Mouse (Mus musculus): ENCODE measurements around the gene Olfr657. TPM values are rescaled to one million over a fixed set of nuclear protein-coding genes. Genes with fewer than 3 reads are reported as not detected.

The Olfr657 gene
- not detected in 2 replicates for polyA plus RNA-seq (2012; rRNA removed)

GRCm38 (mm10) chr7:104624494-104624893, at the start of gene Olfr657:
Gene Olfr657 (plus strand): TSS chr7:104624794.

GRCm38 (mm10) chr7:104577014-104577413, 47.6 kb upstream of the Olfr657 start, which contains the start of gene Olfr653:
Gene Olfr653 (plus strand): TSS chr7:104577314.

DNA sequence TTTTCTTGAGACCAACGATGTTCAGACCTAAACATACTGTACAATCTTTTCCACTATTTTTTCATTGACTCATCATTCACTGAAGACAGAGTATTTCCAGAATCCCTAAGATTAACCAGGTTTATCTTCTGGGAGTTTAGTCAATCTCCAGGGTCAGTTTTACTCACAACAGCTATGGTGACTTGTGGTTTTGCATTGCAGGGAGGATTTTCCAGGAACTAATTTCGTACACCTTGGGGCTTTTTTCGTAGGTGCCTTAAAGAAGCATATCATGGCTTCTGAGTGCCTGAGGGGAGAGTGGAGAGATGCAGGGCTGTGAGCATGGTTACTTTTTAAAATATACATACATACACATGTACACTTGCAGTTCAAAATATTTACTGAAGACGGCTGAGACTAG, 37.9 kb upstream of the Olfr657 start, which contains the start of gene Olfr654:
TSS of gene Olfr654 (plus strand) at position 301 of the 400 bp plus-strand sequence.

DNA sequence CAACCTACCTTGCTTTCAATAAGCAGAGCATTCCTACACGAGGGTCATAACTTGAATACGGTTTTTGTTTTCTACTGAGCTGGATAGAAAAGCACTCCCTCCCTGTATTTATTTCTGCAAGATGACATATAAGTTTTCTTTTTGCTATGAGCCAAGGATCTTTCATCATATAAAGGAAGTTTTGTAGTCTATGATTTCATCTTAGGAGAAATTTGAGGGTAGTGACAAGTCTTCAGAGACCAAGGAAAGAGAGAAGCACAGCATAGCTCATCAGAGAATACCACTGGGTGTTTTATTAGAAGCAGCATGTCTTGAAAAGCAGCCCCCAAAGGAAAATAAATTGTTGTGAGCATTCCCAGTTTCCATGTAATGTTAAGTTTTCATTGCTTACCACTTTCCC, 22.9 kb upstream of the Olfr657 start, which contains the start of gene Olfr655:
TSS of gene Olfr655 (minus strand) at position 101 of the 400 bp plus-strand sequence.

GRCm38 (mm10) chr7:104613655-104614054, 10.9 kb upstream of the Olfr657 start, which contains the start of gene Olfr656:
Gene Olfr656 (plus strand): TSS chr7:104613955.

DNA sequence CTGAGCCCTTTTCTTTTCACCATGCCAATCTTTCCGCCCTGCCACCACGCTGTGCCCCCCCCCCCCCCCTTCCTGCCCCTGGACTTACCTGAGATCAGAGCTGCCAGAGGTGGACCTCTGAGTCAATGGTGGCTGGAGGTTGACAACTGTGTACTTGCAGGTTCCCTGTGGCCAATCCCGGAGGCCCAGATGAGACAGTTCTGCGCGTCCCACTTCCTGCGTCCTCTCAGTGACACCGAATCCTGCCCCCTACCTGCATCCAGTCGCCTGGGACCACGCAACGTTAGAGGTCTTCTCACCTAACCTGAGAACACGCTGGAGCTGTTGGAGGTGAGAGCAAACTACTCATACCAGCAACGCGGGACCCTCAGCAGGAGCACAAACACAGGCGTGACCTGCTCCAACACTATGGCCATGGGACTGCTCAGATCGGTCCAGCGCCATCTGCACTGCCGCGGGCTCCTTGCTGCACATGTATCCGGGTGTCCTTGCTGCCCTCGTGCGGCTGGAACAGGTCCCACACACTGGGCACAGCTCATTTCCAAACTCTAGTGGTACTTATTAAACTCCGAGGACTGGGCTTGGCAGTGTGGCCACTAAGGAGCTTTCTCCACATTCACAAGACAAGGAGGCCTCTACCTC, 22.4 kb downstream of the Olfr657 start, which contains the start of gene Olfr658:
TSS of gene Olfr658 (minus strand) at position 465 of the 642 bp plus-strand sequence.

DNA sequence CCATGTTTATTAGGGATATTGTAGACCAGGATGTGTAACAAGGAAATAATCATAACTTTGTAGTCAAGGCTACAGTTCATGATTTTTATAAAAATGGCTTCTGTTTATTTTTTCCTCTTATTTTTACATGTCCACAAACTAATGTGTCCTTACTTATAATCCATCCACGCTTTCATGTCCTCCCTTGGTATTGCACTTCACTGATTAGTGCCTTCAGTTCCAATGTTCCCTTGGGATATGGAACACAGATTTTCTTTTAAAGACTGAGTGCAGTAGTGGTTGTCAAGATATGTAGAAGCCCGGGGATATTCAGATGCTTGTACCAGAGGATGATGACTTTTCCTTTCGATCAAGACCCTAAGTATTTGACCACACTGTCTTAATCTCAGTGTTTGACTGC, 41.9 kb downstream of the Olfr657 start, which contains the start of gene Olfr659:
TSS of gene Olfr659 (plus strand) at position 301 of the 400 bp plus-strand sequence.

DNA sequence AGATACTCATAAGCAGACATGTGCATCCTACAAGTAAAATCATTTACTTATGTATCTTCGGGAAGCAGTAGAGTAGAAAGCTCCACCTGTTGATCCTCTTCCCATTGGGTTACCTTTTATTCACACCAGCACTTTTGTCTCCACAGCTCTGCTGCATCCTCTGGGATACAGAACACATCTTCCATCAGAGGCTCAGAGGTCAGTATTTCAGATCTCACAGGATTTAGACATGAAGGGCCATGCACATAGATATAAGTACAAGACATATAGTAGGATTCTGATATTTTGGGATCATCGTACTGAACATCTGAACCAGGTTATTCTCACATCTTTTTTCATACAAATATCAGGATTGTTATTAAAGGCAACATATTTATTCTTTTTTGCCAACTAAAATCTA, 61.6 kb downstream of the Olfr657 start, which contains the start of gene Olfr661:
TSS of gene Olfr661 (plus strand) at position 301 of the 400 bp plus-strand sequence.

Other genes with a start within 250 kb of the Olfr657 start
- not detected in 2 replicates for gene Trim30c, start 224.0 kb upstream of the Olfr657 start, polyA plus RNA-seq (2012; rRNA removed)
- 0.09 and 0.32 TPM in 2 replicates for gene Trim30a, start 159.6 kb upstream of the Olfr657 start, polyA plus RNA-seq (2012; rRNA removed)
- 0.04 and 0.24 TPM in 2 replicates for gene Trim30d, start 116.9 kb upstream of the Olfr657 start, polyA plus RNA-seq (2012; rRNA removed)
- not detected in 2 replicates for gene Olfr651, start 74.7 kb upstream of the Olfr657 start, polyA plus RNA-seq (2012; rRNA removed)
- not detected in 2 replicates for gene Olfr652, start 63.9 kb upstream of the Olfr657 start, polyA plus RNA-seq (2012; rRNA removed)
- not detected in 2 replicates for gene Olfr653, start 47.5 kb upstream of the Olfr657 start, polyA plus RNA-seq (2012; rRNA removed)
- gene Olfr654, start 37.8 kb upstream of the Olfr657 start, polyA plus RNA-seq (2012; rRNA removed): not detected in 2 replicates
- gene Olfr655, start 23.0 kb upstream of the Olfr657 start, polyA plus RNA-seq (2012; rRNA removed): not detected in 2 replicates
- gene Olfr656, start 10.8 kb upstream of the Olfr657 start, polyA plus RNA-seq (2012; rRNA removed): not detected in 2 replicates
- gene Olfr658, start 22.5 kb downstream of the Olfr657 start, polyA plus RNA-seq (2012; rRNA removed): not detected in 2 replicates
- not detected in 2 replicates for gene Olfr659, start 42.0 kb downstream of the Olfr657 start, polyA plus RNA-seq (2012; rRNA removed)
- not detected in 2 replicates for gene Olfr661, start 61.7 kb downstream of the Olfr657 start, polyA plus RNA-seq (2012; rRNA removed)
- gene Usp17le, start 152.7 kb downstream of the Olfr657 start, polyA plus RNA-seq (2012; rRNA removed): not detected in 2 replicates
- not detected in 2 replicates for gene Usp17lb, start 217.8 kb downstream of the Olfr657 start, polyA plus RNA-seq (2012; rRNA removed)
- not detected in 2 replicates for gene Usp17la, start 232.2 kb downstream of the Olfr657 start, polyA plus RNA-seq (2012; rRNA removed)

Measured in stomach, adult 2 months (tissue).